Mouse (Mus musculus) liver, embryonic 14.5 days (tissue): ENCODE data around the gene Pnmal1. TPM values are rescaled to one million over a fixed set of nuclear protein-coding genes. Genes with fewer than 3 reads are reported as not detected.

Experiments used
- ATAC-seq: fragments of 200-750 bp; cut with Nextera tagmentation; 2 replicates; pipeline ENCODE4 v1.8.0; 2017; ENCODE audit warnings: moderate number of reproducible peaks, mild to moderate bottlenecking, moderate library complexity; ENCODE audit not compliant: insufficient read depth
- DNase-seq, 3 experiments: peaks; one replicate each; pipeline ENCODE4 v3.0.0-alpha.2; 2012 to 2013; ENCODE audit warnings: low read depth in 3 of 3, low spot score in 3 of 3
- H3K27ac ChIP-seq: fragments of 300-500 bp; sonication (generic); 2 replicates; pipeline ENCODE4 v1.5.1; 2014; ENCODE audit warnings: moderate library complexity, mild to moderate bottlenecking, control low read depth, inconsistent platforms
- H3K27me3 ChIP-seq: fragments of 300-500 bp; sonication (generic); 2 replicates; pipeline ENCODE4 v1.6.1; 2014; ENCODE audit warnings: mild to moderate bottlenecking, low read length, moderate library complexity; ENCODE audit not compliant: control insufficient read depth, insufficient read depth
- H3K36me3 ChIP-seq: fragments of 300-500 bp; sonication (generic); replicated peaks from 2 replicates; pipeline ENCODE4 v1.6.1; 2014; ENCODE audit warnings: low read depth; ENCODE audit not compliant: control insufficient read depth, insufficient read depth
- H3K4me1 ChIP-seq, 2 experiments: fragments of 200-500 bp in 1 of 2; fragments of 300-500 bp in 1 of 2; sonication (generic) in 1 of 2; replicated peaks; 2 replicates each; pipeline ENCODE4 v1.6.1; 2012 to 2014; ENCODE audit warnings: antibody characterized with exemption in 1 of 2, inconsistent platforms in 1 of 2, low read length in 1 of 2; ENCODE audit not compliant: control insufficient read depth in 2 of 2, insufficient read depth in 2 of 2
- H3K4me2 ChIP-seq: fragments of 300-500 bp; sonication (generic); 2 replicates; pipeline ENCODE4 v1.6.1; 2014; ENCODE audit warnings: low read depth, mild to moderate bottlenecking, control low read depth, moderate library complexity
- H3K4me3 ChIP-seq, 2 experiments: fragments of 200-500 bp in 1 of 2; fragments of 300-500 bp in 1 of 2; sonication (generic) in 1 of 2; 2 replicates each; pipeline ENCODE4 v1.5.1; 2012 to 2014; ENCODE audit warnings: low read depth in 2 of 2, low read length in 2 of 2, mild to moderate bottlenecking in 2 of 2, control low read depth in 1 of 2, inconsistent platforms in 1 of 2, moderate library complexity in 1 of 2; ENCODE audit not compliant: insufficient read depth in 1 of 2
- H3K9ac ChIP-seq: fragments of 300-500 bp; sonication (generic); replicated peaks from 2 replicates; pipeline ENCODE4 v1.6.1; 2014; ENCODE audit warnings: mild to moderate bottlenecking, control low read depth, moderate library complexity
- H3K9me3 ChIP-seq: fragments of 300-500 bp; sonication (generic); 2 replicates; pipeline ENCODE4 v1.6.1; 2016; ENCODE audit warnings: low read length, mixed read lengths; ENCODE audit not compliant: control insufficient read depth
- CTCF ChIP-seq: IDR thresholded peaks from 2 replicates; pipeline ENCODE4 v1.5.1; 2016; ENCODE audit warnings: antibody characterized with exemption, low read depth, control low read depth
- EP300 ChIP-seq: IDR thresholded peaks from 2 replicates; pipeline ENCODE4 v1.6.1; 2016; ENCODE audit warnings: antibody characterized with exemption, low read depth
- WGBS: fragments of 180-500 bp; shearing (Covaris S2); extraction: QIAGEN DNeasy Blood & Tissue Kit; methylation state at CpG from one replicate; pipeline ENCODE4 v1.1.7; 2014; ENCODE audit not compliant: insufficient replicate concordance; 5-methylcytosine and 5-hydroxymethylcytosine counted together
- polyA plus RNA-seq, 2 experiments: library from polyadenylated mRNA; depleted of rRNA in 1 of 2; stranded (reverse) in 1 of 2; unstranded in 1 of 2; fragments of >200 nt; fragmentation: Nextera tagmentation in 1 of 2; extraction: Ambion mirVana in 1 of 2; gene quantifications; 2 replicates each; pipeline versions ENCODE4 v1.2.1 to v1.2.3; 2012 to 2014

The Pnmal1 gene
- polyA plus RNA-seq, 2 experiments = 0.01 to 0.03 TPM

- H3K36me3 ChIP-seq = peaks cover 29% of the 10 kb centered on the region
- H3K9me3 ChIP-seq = no peaks in the 10 kb centered on the region
- no peaks in the 10 kb centered on the region for H3K4me1 ChIP-seq
- TF ChIP-seq EP300 (no peak), CTCF (peak; percentile 86)
- no peak overlapping the region for H3K4me3 ChIP-seq
- 75% methylated on average over 4 of the region's 4 CpGs for WGBS
- no peak overlapping the region for H3K9ac ChIP-seq
- no peak for DNase-seq
- H3K27me3 ChIP-seq = no peaks in the 10 kb centered on the region
- no peak overlapping the region for H3K27ac ChIP-seq
- no peak overlapping the region for H3K4me2 ChIP-seq
- ATAC-seq = no peak
Measured at GRCm38 (mm10) chr7:17007300-17007699, 47.8 kb downstream of the Pnmal1 start.

- Histone ChIP-seq H3K4me1 (no peaks in the 10 kb centered on the region), H3K4me3 (no peak overlapping the region), H3K9ac (no peak overlapping the region), H3K27me3 (no peaks in the 10 kb centered on the region), H3K36me3 (peaks cover 48% of the 10 kb centered on the region), H3K4me2 (no peak overlapping the region), H3K27ac (no peak overlapping the region), H3K9me3 (no peaks in the 10 kb centered on the region)
- ATAC-seq = no peak
- 70% methylated on average over 16 of the region's 16 CpGs for WGBS
- no peak for TF ChIP-seq CTCF
- TF ChIP-seq EP300 = no peak
- DNase-seq = no peak
Measured at GRCm38 (mm10) chr7:17009326-17010009, 50.0 kb downstream of the Pnmal1 start.

DNA sequence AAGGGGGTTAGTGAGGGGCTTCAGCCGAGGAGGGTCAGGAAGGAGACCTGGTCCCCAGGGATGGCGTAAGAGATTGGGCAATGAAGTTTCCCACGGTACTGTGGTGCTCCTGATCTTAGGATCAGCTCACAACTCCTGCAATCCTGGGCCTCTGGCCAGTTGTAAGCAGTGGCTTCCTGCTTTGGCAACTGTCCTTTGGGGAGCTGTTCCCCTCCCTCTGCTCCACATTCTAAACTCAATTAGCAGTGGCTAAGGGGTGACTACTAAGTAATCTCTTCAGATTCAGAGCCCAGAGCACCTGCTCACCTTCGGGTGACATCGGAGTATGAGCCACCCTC is 50.5 kb downstream of the Pnmal1 start:
- no peak for TF ChIP-seq EP300
- 78% methylated on average over 5 of the region's 5 CpGs for WGBS
- no peaks in the 10 kb centered on the region for H3K27me3 ChIP-seq
- no peak overlapping the region for H3K4me3 ChIP-seq
- H3K4me1 ChIP-seq = no peaks in the 10 kb centered on the region
- H3K27ac ChIP-seq = no peak overlapping the region
- ATAC-seq = no peak
- H3K9me3 ChIP-seq = no peaks in the 10 kb centered on the region
- DNase-seq = no peak
- no peak overlapping the region for H3K4me2 ChIP-seq
- no peak overlapping the region for H3K9ac ChIP-seq
- peaks cover 52% of the 10 kb centered on the region for H3K36me3 ChIP-seq

DNA sequence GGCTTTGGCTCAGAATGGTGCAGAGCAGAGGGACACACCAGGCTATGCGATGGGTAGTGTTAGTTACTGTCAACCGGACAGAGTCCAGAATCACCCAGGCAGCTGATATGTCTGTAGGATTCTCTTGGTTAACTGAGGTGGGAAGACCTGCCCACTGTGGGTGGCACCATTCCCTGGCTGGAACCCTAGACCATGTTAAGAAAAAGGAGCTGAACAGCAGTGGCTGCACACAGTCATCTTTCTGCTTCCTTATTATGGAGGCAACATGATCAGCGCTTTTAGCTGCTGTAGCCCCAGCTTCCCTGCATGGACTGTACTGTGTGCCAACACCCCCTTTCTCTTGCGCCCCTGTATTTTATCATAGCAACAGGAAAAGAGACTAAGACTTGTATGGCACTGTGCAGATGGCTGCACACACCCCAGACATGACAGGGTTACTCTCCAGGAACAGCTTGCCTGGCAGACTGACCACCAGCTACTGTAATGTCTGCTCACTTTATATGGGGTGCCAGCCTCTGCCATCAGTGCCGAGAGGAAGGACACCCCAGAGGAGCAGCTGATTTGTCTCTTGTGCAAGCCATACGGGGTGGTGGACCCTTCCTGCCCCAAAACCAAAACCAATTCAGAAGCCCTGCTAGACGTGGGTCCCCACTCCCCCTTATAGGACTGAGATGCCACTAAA is 52.6 kb downstream of the Pnmal1 start:
- H3K27me3 ChIP-seq = no peaks in the 10 kb centered on the region
- H3K4me1 ChIP-seq = no peaks in the 10 kb centered on the region
- no peaks in the 10 kb centered on the region for H3K9me3 ChIP-seq
- no peak overlapping the region for H3K4me3 ChIP-seq
- TF ChIP-seq CTCF (no peak), EP300 (no peak)
- H3K27ac ChIP-seq = no peak overlapping the region
- H3K4me2 ChIP-seq = no peak overlapping the region
- peaks cover 54% of the 10 kb centered on the region for H3K36me3 ChIP-seq
- 79% methylated on average over 7 of the region's 7 CpGs for WGBS
- DNase-seq = no peak
- no peak for ATAC-seq
- H3K9ac ChIP-seq = no peak overlapping the region

Other genes with a start within 250 kb of the Pnmal1 start
- not detected in 2 replicates for gene Ceacam9, start 237.8 kb upstream of the Pnmal1 start, polyA plus RNA-seq (2012; rRNA removed)
- not detected in 2 replicates for gene Ceacam9, start 237.8 kb upstream of the Pnmal1 start, polyA plus RNA-seq (2014; fragmentation: Nextera tagmentation; extraction: Ambion mirVana)
- gene Ap2s1, start 221.3 kb upstream of the Pnmal1 start, polyA plus RNA-seq (2012; rRNA removed) = 165 and 175 TPM in 2 replicates
- gene Ap2s1, start 221.3 kb upstream of the Pnmal1 start, polyA plus RNA-seq (2014; fragmentation: Nextera tagmentation; extraction: Ambion mirVana) = 176 and 198 TPM in 2 replicates
- 157 and 160 TPM in 2 replicates for gene Slc1a5, start 178.3 kb upstream of the Pnmal1 start, polyA plus RNA-seq (2012; rRNA removed)
- gene Slc1a5, start 178.3 kb upstream of the Pnmal1 start, polyA plus RNA-seq (2014; fragmentation: Nextera tagmentation; extraction: Ambion mirVana) = 61.7 and 67.3 TPM in 2 replicates
- gene Strn4, start 143.8 kb upstream of the Pnmal1 start, polyA plus RNA-seq (2012; rRNA removed) = 41.3 and 43.0 TPM in 2 replicates
- 27.2 and 32.2 TPM in 2 replicates for gene Strn4, start 143.8 kb upstream of the Pnmal1 start, polyA plus RNA-seq (2014; fragmentation: Nextera tagmentation; extraction: Ambion mirVana)
- 5.6 and 6.6 TPM in 2 replicates for gene Fkrp, start 142.9 kb upstream of the Pnmal1 start, polyA plus RNA-seq (2012; rRNA removed)
- 7.2 and 8.9 TPM in 2 replicates for gene Fkrp, start 142.9 kb upstream of the Pnmal1 start, polyA plus RNA-seq (2014; fragmentation: Nextera tagmentation; extraction: Ambion mirVana)
- gene Prkd2, start 116.8 kb upstream of the Pnmal1 start, polyA plus RNA-seq (2012; rRNA removed) = 2.5 and 3.2 TPM in 2 replicates
- gene Prkd2, start 116.8 kb upstream of the Pnmal1 start, polyA plus RNA-seq (2014; fragmentation: Nextera tagmentation; extraction: Ambion mirVana) = 1.8 and 2.2 TPM in 2 replicates
- gene Dact3, start 84.4 kb upstream of the Pnmal1 start, polyA plus RNA-seq (2012; rRNA removed) = 0.68 and 0.92 TPM in 2 replicates
- gene Dact3, start 84.4 kb upstream of the Pnmal1 start, polyA plus RNA-seq (2014; fragmentation: Nextera tagmentation; extraction: Ambion mirVana) = 0.09 and 0.14 TPM in 2 replicates
- gene Gng8, start 67.9 kb upstream of the Pnmal1 start, polyA plus RNA-seq (2012; rRNA removed) = 0.44 and 0.47 TPM in 2 replicates
- gene Gng8, start 67.9 kb upstream of the Pnmal1 start, polyA plus RNA-seq (2014; fragmentation: Nextera tagmentation; extraction: Ambion mirVana) = not detected in 2 replicates
- gene Ptgir, start 53.2 kb upstream of the Pnmal1 start, polyA plus RNA-seq (2012; rRNA removed) = 0.84 and 0.87 TPM in 2 replicates
- 0.88 and 1.2 TPM in 2 replicates for gene Ptgir, start 53.2 kb upstream of the Pnmal1 start, polyA plus RNA-seq (2014; fragmentation: Nextera tagmentation; extraction: Ambion mirVana)
- gene Calm3, start 35.6 kb upstream of the Pnmal1 start, polyA plus RNA-seq (2012; rRNA removed) = 72.2 and 90.3 TPM in 2 replicates
- 115 and 122 TPM in 2 replicates for gene Calm3, start 35.6 kb upstream of the Pnmal1 start, polyA plus RNA-seq (2014; fragmentation: Nextera tagmentation; extraction: Ambion mirVana)
- 0.04 and 0.08 TPM in 2 replicates for gene Pnmal2, start 15.0 kb upstream of the Pnmal1 start, polyA plus RNA-seq (2012; rRNA removed)
- gene Pnmal2, start 15.0 kb upstream of the Pnmal1 start, polyA plus RNA-seq (2014; fragmentation: Nextera tagmentation; extraction: Ambion mirVana) = 0.08 and 0.14 TPM in 2 replicates
- gene Gm42372, start 23.4 kb downstream of the Pnmal1 start, polyA plus RNA-seq (2012; rRNA removed) = 0.01 and 0.02 TPM in 2 replicates
- gene Gm42372, start 23.4 kb downstream of the Pnmal1 start, polyA plus RNA-seq (2014; fragmentation: Nextera tagmentation; extraction: Ambion mirVana) = 0.03 and 0.04 TPM in 2 replicates
- gene Ccdc8, start 33.0 kb downstream of the Pnmal1 start, polyA plus RNA-seq (2012; rRNA removed) = 2.0 and 2.7 TPM in 2 replicates
- 1.5 and 2.3 TPM in 2 replicates for gene Ccdc8, start 33.0 kb downstream of the Pnmal1 start, polyA plus RNA-seq (2014; fragmentation: Nextera tagmentation; extraction: Ambion mirVana)
- gene Ppp5c, start 68.2 kb downstream of the Pnmal1 start, polyA plus RNA-seq (2012; rRNA removed) = 61.7 and 68.3 TPM in 2 replicates
- 38.5 and 42.8 TPM in 2 replicates for gene Ppp5c, start 68.2 kb downstream of the Pnmal1 start, polyA plus RNA-seq (2014; fragmentation: Nextera tagmentation; extraction: Ambion mirVana)
- 9.8 and 12.2 TPM in 2 replicates for gene Hif3a, start 102.7 kb downstream of the Pnmal1 start, polyA plus RNA-seq (2012; rRNA removed)
- 22.8 and 23.9 TPM in 2 replicates for gene Hif3a, start 102.7 kb downstream of the Pnmal1 start, polyA plus RNA-seq (2014; fragmentation: Nextera tagmentation; extraction: Ambion mirVana)
- gene Psg16, start 114.4 kb downstream of the Pnmal1 start, polyA plus RNA-seq (2012; rRNA removed) = 0.02 and 0.18 TPM in 2 replicates
- 0.08 TPM in 2 replicates for gene Psg16, start 114.4 kb downstream of the Pnmal1 start, polyA plus RNA-seq (2014; fragmentation: Nextera tagmentation; extraction: Ambion mirVana)
- gene Ceacam3, start 190.6 kb downstream of the Pnmal1 start, polyA plus RNA-seq (2012; rRNA removed) = not detected in 2 replicates
- gene Ceacam3, start 190.6 kb downstream of the Pnmal1 start, polyA plus RNA-seq (2014; fragmentation: Nextera tagmentation; extraction: Ambion mirVana) = not detected in 2 replicates
- not detected in 2 replicates for gene Psg29, start 243.8 kb downstream of the Pnmal1 start, polyA plus RNA-seq (2012; rRNA removed)
- gene Psg29, start 243.8 kb downstream of the Pnmal1 start, polyA plus RNA-seq (2014; fragmentation: Nextera tagmentation; extraction: Ambion mirVana) = not detected in 2 replicates